Mouse (Mus musculus): ENCODE data around the gene Ppp4r4.

GRCm38 (mm10) chr12:103530596-103530995, 1.5 kb upstream of the Ppp4r4 start:
- TF ChIP-seq POLR2A (IDR thresholded peaks at IDR 0.05; ENCODE audit: control insufficient read depth, extremely low read depth, insufficient read depth, low read length, poor library complexity) = no peak
- no peak for TF ChIP-seq CTCF (IDR thresholded peaks at IDR 0.05; ENCODE audit: borderline replicate concordance, control insufficient read depth, extremely low read depth, insufficient read depth, low read length, poor library complexity)

All from thymus, adult 2 months (tissue).